In genomic region chr4:7364238-7365040, GRCm38 (mm10) we compare ENCODE assay signal across 14 mouse cellular contexts.
DNase-seq lines count a peak whose midpoint lies in the region; ATAC-seq lines count a peak whose summit lies in the region.
"Had no signal": no experiment of that assay in that cellular context is flagged by ENCODE, and none has a peak within 500 bp of the region (broad histone marks: within the 10 kb centered on the region; RNA-seq: fewer than 3 reads in every experiment).

No protein-coding gene starts in this region.

- no peak overlapping the region for H3K4me2 ChIP-seq in midbrain, embryonic 12.5 days (replicated peaks)

- no peak overlapping the region; the same call in 1 of the 2 replicates for H3K27ac ChIP-seq in midbrain, embryonic 12.5 days (replicated peaks)
- no peak overlapping the region for H3K27ac ChIP-seq in midbrain, embryonic 10.5 days (replicated peaks)
- H3K27ac ChIP-seq: kidney, postnatal 0 days had no signal

- H3K27me3 ChIP-seq in midbrain, embryonic 12.5 days = no peaks in the 10 kb centered on the region
- no peaks in the 10 kb centered on the region for H3K27me3 ChIP-seq in midbrain, embryonic 10.5 days (ENCODE audit: low read depth, poor library complexity, severe bottlenecking)
- H3K27me3 ChIP-seq: CH12.LX had no signal

- peaks cover 8% of the 10 kb centered on the region; the same call in 1 of the 2 replicates for H3K4me1 ChIP-seq in midbrain, embryonic 12.5 days
- peaks cover 7% of the 10 kb centered on the region for H3K4me1 ChIP-seq in midbrain, embryonic 10.5 days

- no peak for DNase-seq in midbrain, embryonic 10.5 days (ENCODE audit: low spot score)
- DNase-seq in thymus, postnatal 25 days = peak; percentile 39
- DNase-seq in left cerebral cortex, postnatal 14 days (ENCODE audit: low spot score in 2 of 2) = no peak
- no peak for DNase-seq in adrenal gland, adult (ENCODE audit: inconsistent age in 2 of 2, low spot score in 1 of 2)
- no peak for DNase-seq in B cell, adult 2 months
- DNase-seq: cerebellum, postnatal 36 days; heart, adult 18-20 months; heart, postnatal 4 days had no signal

- H3K9me3 ChIP-seq in midbrain, embryonic 12.5 days = no peaks in the 10 kb centered on the region
- no peaks in the 10 kb centered on the region for H3K9me3 ChIP-seq in midbrain, embryonic 10.5 days (replicated peaks)

- no peak overlapping the region for H3K9ac ChIP-seq in midbrain, embryonic 12.5 days (replicated peaks)

- intact Hi-C loops in left cerebral cortex, postnatal 14 days (cut with DNase I) = no loop called here

- WGBS in midbrain, embryonic 12.5 days = 79% methylated on average over 3 of the region's 3 CpGs
- 86% methylated on average over 3 of the region's 3 CpGs for WGBS in midbrain, embryonic 10.5 days

- H3K4me3 ChIP-seq in midbrain, embryonic 12.5 days = no peak overlapping the region
- H3K4me3 ChIP-seq in midbrain, embryonic 10.5 days = no peak overlapping the region

- ATAC-seq in midbrain, embryonic 12.5 days (ENCODE audit: low FRiP score, low read depth) = peak; percentile 66; the same call in 1 of the 2 replicates
- peak; percentile 60; the same call in 1 of the 2 replicates for ATAC-seq in common myeloid progenitor, adult 5-6 weeks (replicated peaks; ENCODE audit: low read depth, poor library complexity, severe bottlenecking)
- peak; percentile 66; the same call in 1 of the 2 replicates for ATAC-seq in megakaryocyte progenitor cell, adult 5-6 weeks (replicated peaks; ENCODE audit: poor library complexity)
- ATAC-seq: lung, postnatal 0 days had no signal

- H3K36me3 ChIP-seq in midbrain, embryonic 12.5 days = no peaks in the 10 kb centered on the region
- H3K36me3 ChIP-seq in midbrain, embryonic 10.5 days = no peaks in the 10 kb centered on the region
